Mouse (Mus musculus) kidney, postnatal 14 days (tissue): ENCODE results near the gene Cemip2.
"Not testable (repeated sequence)": the region's sequence is repeated elsewhere in the genome, so short reads cannot be mapped to it uniquely, and the experiment has no call there.

Source experiments
- DNase-seq: peaks from one replicate; pipeline ENCODE4 v3.0.0; 2022; ENCODE audit warnings: mixed read lengths

Cemip2 gene

GRCm38 (mm10) chr19:21866756-21867155 is 88.6 kb downstream of the Cemip2 start:
- not testable (repeated sequence) for DNase-seq

- DNase-seq: no peak
These were observed 90.3 kb downstream of the Cemip2 start for GRCm38 (mm10) chr19:21868471-21868870.

GRCm38 (mm10) chr19:21882110-21882940 is 104.2 kb downstream of the Cemip2 start:
- peak; percentile 83 for DNase-seq

DNA sequence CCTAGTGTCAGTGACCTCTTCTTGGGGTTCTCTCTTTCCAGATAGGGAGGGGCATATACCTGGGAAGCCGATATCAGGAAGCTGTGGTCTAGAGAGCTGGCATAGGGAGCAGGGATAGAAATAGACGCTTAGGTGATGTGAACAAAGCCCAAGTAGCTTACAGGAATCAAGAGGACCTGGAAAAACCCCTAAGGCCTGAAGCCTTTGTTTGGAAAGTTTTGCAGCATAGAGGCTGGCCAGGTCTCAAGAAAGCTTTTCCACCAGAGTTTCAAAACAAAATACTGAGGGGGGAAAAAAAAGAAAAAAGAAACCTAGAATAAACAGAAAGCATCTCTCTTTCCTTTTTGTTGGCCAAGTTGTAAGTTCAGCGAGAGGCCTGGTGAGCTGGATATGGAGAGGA is 104.9 kb downstream of the Cemip2 start:
- DNase-seq: no peak

DNA sequence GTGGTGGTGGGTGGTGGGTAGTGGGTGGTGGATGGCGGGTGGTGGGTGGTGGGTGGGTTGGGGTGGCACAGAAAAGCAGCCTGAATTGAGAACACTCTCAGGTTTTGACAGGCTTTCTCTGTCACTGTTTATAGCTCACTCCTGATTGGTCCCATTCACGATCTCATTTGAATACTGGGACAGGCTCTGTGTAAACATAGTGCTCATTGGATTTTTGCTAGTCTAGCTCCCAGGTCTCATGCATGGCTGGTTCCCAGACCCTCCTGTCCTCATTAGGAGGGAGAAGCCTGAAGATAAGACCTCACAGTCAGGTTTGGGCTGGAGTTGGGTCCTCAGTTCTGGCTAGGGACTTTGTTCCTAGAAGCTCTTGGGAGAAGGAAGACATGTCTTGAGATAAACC is 105.8 kb downstream of the Cemip2 start:
- DNase-seq: no peak

- no peak for DNase-seq
These were observed 106.2 kb downstream of the Cemip2 start for GRCm38 (mm10) chr19:21884385-21884784.

DNA sequence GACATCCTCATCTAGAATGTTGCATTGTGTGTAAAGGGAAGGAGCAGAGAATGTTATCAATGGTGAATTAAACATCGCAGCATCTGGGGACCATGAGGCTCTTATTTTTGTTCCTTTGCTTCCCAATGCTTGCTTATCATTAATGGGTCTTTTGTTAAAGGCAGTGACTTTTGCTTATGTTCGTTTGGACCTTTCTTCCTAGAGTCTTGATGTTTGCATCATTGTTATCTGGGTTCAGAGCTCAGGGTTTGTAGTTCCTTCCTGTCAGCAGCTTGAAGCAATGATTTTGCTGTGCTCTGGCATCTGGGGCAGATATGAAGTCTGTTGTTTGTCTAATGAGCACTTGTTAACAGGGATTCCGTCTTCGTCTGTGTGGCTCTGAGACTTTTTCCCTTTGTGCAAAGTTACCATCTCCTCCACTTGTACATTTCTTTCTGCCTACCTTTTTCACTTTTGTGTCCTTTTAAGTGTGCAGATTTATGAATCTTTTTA is 108.1 kb downstream of the Cemip2 start:
- DNase-seq: no peak

DNA sequence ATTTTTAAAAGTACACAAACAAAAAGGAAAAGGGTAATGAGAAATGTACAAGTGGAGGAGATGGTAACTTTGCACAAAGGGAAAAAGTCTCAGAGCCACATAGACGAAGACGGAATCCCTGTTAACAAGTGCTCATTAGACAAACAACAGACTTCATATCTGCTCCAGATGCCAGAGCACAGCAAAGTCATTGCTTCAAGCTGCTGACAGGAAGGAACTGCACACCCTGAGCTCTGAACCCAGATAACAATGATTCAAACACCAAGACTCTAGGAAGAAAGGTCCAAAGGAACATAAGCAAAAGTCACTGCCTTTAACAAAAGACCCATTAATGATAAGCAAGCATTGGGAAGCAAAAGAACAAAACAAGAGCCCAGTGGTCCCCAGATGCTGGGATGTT is 112.6 kb downstream of the Cemip2 start:
- no peak for DNase-seq

DNA sequence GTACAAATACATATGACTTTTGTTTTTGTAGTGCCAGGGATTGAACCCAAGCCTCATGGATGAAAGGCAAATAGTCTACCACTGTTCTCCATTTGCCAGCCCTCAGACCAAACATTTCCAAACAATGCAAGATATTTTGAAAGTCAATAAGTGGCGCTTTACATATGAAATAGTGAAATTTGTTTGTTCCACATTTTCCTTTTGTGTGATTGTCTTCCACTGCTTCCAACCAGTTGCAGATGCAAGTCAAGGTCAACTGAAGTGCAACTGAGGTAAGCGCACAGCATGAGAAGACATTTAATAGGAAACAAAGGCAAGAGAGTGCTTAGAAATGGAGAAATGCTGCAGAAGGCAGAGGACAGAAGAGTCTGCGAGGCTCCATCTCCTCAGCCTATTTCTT is 116.7 kb downstream of the Cemip2 start:
- no peak for DNase-seq

- no peak for DNase-seq
These were observed 117.4 kb downstream of the Cemip2 start for GRCm38 (mm10) chr19:21895540-21895939.

- peak; percentile 64 for DNase-seq
These were observed 119.1 kb downstream of the Cemip2 start for GRCm38 (mm10) chr19:21897122-21897827.

GRCm38 (mm10) chr19:21898015-21898939 is 120.1 kb downstream of the Cemip2 start:
- no peak for DNase-seq
